Mouse (Mus musculus) intestine, embryonic 16.5 days (tissue): ENCODE results near the gene Aff1. TPM values are rescaled to one million over a fixed set of nuclear protein-coding genes. Genes with fewer than 3 reads are reported as not detected.

Experiments
- ATAC-seq: fragments of 200-750 bp; cut with Nextera tagmentation; 2 replicates; pipeline ENCODE4 v1.8.0; 2017; ENCODE audit warnings: moderate TSS enrichment, moderate library complexity
- H3K27ac ChIP-seq: fragments of 300-500 bp; sonication (generic); 2 replicates; pipeline ENCODE4 v1.5.1; 2014; ENCODE audit warnings: mild to moderate bottlenecking, low read length
- H3K27me3 ChIP-seq: fragments of 300-500 bp; sonication (generic); replicated peaks from 2 replicates; pipeline ENCODE4 v1.6.1; 2014; ENCODE audit warnings: low read length, control low read depth, mixed read lengths; ENCODE audit not compliant: control insufficient read depth, insufficient read depth
- H3K36me3 ChIP-seq: fragments of 300-500 bp; sonication (generic); 2 replicates; pipeline ENCODE4 v1.6.1; 2014; ENCODE audit warnings: low read length, control low read depth; ENCODE audit not compliant: control insufficient read depth, insufficient read depth
- H3K4me1 ChIP-seq: fragments of 300-500 bp; sonication (generic); 2 replicates; pipeline ENCODE4 v1.6.1; 2014; ENCODE audit warnings: low read length, control low read depth, mixed read lengths; ENCODE audit not compliant: control insufficient read depth, insufficient read depth
- H3K4me2 ChIP-seq: fragments of 300-500 bp; sonication (generic); 2 replicates; pipeline ENCODE4 v1.6.1; 2014; ENCODE audit warnings: low read depth, low read length, control low read depth
- H3K4me3 ChIP-seq: fragments of 300-500 bp; sonication (generic); 2 replicates; pipeline ENCODE4 v1.5.1; 2014; ENCODE audit warnings: mild to moderate bottlenecking, low read length
- H3K9ac ChIP-seq: fragments of 300-500 bp; sonication (generic); 2 replicates; pipeline ENCODE4 v1.6.1; 2014; ENCODE audit warnings: low read depth, low read length
- H3K9me3 ChIP-seq: fragments of 300-500 bp; sonication (generic); 2 replicates; pipeline ENCODE4 v1.6.1; 2016; ENCODE audit warnings: low read length, control low read depth; ENCODE audit not compliant: control insufficient read depth
- WGBS: fragments of 180-500 bp; shearing (Covaris S2); extraction: QIAGEN DNeasy Blood & Tissue Kit; methylation state at CpG from one replicate; pipeline ENCODE4 v1.1.7; 2014; 5-methylcytosine and 5-hydroxymethylcytosine counted together
- polyA plus RNA-seq: library from polyadenylated mRNA; unstranded; fragments of >200 nt; fragmentation: Nextera tagmentation; extraction: Ambion mirVana; gene quantifications from 2 replicates; pipeline ENCODE4 v1.2.1, GENCODE M21; 2015

The Aff1 gene
- polyA plus RNA-seq, 1 experiment from 2014 or later, result 3.9 TPM

DNA sequence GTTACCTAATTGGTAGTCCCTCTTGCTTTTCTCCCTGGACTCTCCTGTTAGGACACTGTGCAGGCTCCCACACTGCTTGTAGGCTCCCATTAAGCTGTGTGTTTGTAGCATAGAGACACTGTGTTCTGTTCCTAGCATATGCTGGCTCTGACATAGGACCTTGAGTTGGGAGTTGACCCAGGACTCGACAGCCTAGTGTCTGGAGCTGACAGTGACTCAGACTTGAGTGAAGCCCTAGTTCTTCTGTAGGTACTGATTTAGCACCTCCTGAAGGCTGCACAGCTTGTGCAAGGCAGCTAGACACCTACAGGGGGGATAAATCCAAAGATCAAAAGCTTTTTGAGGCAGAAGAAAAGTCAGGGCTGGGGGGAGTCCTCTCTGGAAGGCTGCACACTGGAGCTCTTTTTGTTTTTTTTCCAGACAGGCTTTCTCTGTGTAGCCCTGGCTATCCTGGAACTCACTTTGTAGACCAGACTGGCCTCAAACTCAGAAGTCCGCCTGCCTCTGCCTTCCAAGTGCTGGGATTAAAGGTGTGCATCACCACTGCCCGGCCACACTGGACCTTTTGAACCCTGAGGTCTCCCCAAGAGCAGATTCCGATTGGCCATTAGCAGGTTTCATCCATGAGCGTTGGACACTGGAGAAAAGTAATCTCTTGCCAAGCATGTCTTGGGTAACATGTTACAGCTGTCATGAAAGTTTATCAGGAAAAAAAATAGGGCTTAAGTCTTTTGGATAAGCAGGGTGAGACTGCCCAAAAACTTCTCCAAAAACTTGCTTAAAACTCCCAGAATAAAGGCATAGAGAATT is 48.1 kb downstream of the Aff1 start:
- H3K4me1 ChIP-seq, result no peaks in the 10 kb centered on the region
- H3K27me3 ChIP-seq, result no peaks in the 10 kb centered on the region
- H3K9ac ChIP-seq, result no peak overlapping the region
- WGBS, result 66% methylated on average over 5 of the region's 5 CpGs
- H3K9me3 ChIP-seq, result no peaks in the 10 kb centered on the region
- H3K4me2 ChIP-seq, result no peak overlapping the region
- ATAC-seq, result no peak
- no peak overlapping the region for H3K27ac ChIP-seq
- H3K4me3 ChIP-seq, result no peak overlapping the region
- H3K36me3 ChIP-seq, result no peaks in the 10 kb centered on the region

DNA sequence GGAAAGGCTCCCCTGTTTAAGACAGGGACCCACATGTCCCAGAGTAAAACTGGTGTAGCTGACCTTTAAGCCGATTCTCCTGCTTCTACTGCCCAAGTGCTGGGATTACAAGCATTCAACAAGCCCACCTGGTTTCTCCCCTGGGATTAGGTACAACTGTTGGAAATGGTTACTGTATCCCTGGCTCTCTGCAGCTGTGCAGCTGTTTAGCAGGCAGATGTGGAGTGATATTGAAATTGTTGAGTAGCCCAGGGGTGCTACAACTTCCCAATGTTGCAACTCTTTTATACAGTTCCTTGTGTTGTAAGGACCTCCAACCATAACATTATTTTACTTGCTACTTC is 48.7 kb downstream of the Aff1 start:
- Histone ChIP-seq H3K36me3 (no peaks in the 10 kb centered on the region), H3K4me3 (no peak overlapping the region), H3K9me3 (no peaks in the 10 kb centered on the region), H3K4me2 (no peak overlapping the region), H3K4me1 (no peaks in the 10 kb centered on the region), H3K27ac (no peak overlapping the region), H3K9ac (no peak overlapping the region), H3K27me3 (no peaks in the 10 kb centered on the region)
- ATAC-seq, result no peak
- 82% methylated on average over 1 of the region's 1 CpGs for WGBS

DNA sequence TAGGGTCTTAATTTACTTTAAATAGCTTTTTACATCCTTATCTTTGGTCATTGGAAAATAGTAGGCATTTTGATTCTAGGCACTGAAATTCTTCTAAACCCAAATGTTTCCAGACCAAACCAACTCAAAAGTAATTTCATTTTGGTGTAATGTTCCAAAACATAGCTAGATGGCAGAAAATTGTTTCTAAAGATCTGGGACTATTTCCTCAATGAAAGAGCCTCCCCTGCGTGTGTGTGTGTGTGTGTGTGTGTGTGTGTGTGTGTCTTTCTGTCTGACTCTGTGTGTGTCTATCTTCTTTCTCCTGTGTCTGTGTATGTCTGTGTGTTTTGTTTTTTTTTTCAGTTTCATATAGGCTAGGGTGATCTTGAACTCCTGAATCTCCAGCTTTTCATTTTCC is 49.3 kb downstream of the Aff1 start:
- no peaks in the 10 kb centered on the region for H3K4me1 ChIP-seq
- no peak overlapping the region for H3K27ac ChIP-seq
- no peak overlapping the region for H3K4me3 ChIP-seq
- no peaks in the 10 kb centered on the region for H3K9me3 ChIP-seq
- H3K36me3 ChIP-seq, result no peaks in the 10 kb centered on the region
- H3K9ac ChIP-seq, result no peak overlapping the region
- ATAC-seq, result no peak
- 61% methylated on average over 1 of the region's 1 CpGs for WGBS
- no peaks in the 10 kb centered on the region for H3K27me3 ChIP-seq
- no peak overlapping the region for H3K4me2 ChIP-seq

DNA sequence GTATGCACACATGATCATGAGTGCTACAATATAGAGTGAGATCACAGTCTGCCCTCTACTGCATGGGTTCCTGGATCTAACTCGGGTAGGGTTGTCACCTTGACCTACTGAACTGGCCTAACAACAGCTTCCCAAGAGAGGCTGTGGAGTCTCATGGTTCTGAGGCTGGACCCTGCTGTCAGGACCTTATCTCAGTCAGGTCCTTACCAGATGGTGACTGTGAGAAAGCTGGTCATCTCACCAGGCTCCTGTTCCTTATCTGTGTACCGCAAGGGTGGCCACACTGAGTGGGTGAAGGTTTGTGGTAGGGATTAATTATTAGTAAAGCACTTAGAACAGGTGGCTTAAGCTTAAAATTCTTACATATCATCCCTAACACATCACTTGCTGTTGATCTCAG is 49.8 kb downstream of the Aff1 start:
- ATAC-seq, result peak; percentile 68
- Histone ChIP-seq H3K9me3 (no peaks in the 10 kb centered on the region), H3K4me3 (no peak overlapping the region), H3K9ac (no peak overlapping the region), H3K4me1 (no peaks in the 10 kb centered on the region), H3K27me3 (no peaks in the 10 kb centered on the region), H3K4me2 (no peak overlapping the region), H3K36me3 (no peaks in the 10 kb centered on the region), H3K27ac (no peak overlapping the region)
- WGBS, result 77% methylated on average over 2 of the region's 2 CpGs

DNA sequence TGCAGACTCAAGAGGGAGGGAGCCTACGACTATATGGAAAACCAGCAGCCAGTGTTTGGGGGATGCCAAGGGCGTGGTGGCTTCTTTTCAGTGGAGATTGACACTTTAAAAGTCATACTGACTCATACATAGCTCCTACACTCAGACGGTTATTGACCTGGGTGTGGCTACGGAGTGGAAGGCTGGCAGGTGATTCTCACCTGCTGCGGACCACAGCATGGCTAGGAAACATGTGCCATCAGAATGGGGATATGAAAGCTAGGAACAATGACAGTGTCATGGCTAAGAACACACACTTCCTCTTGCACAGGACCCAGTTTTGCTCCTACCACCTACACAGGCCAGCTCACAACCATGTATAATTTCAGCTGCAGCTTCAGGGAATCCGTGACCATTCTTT is 52.4 kb downstream of the Aff1 start:
- Histone ChIP-seq H3K27ac (no peak overlapping the region), H3K9ac (no peak overlapping the region), H3K9me3 (no peaks in the 10 kb centered on the region), H3K4me3 (no peak overlapping the region), H3K4me2 (no peak overlapping the region), H3K27me3 (no peaks in the 10 kb centered on the region), H3K4me1 (no peaks in the 10 kb centered on the region), H3K36me3 (no peaks in the 10 kb centered on the region)
- peak; percentile 79 for ATAC-seq
- 56% methylated on average over 6 of the region's 6 CpGs for WGBS

DNA sequence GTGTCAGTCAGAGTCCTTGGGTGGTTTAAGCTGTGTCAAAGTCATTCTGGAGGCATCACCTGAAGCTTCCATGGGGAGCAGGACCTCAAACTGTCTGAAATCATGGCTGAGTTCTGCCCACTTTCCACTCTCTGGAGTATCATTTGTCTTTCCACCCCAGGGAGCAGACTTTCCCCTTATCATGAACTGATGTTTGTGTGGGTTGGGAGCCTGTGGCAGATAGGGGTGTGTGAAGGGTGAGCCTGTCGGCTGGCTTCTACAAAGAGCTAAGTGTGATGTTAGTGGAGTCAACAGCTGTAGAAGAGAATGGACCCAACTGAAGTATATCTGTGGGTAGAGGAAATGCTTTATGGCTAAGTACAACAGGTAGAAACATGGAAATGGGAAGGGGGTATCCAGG is 53.5 kb downstream of the Aff1 start:
- Histone ChIP-seq H3K27me3 (no peaks in the 10 kb centered on the region), H3K4me2 (no peak overlapping the region), H3K4me3 (no peak overlapping the region), H3K4me1 (no peaks in the 10 kb centered on the region), H3K9me3 (no peaks in the 10 kb centered on the region), H3K36me3 (no peaks in the 10 kb centered on the region), H3K9ac (no peak overlapping the region), H3K27ac (no peak overlapping the region)
- 94% methylated on average over 1 of the region's 1 CpGs for WGBS
- no peak for ATAC-seq

DNA sequence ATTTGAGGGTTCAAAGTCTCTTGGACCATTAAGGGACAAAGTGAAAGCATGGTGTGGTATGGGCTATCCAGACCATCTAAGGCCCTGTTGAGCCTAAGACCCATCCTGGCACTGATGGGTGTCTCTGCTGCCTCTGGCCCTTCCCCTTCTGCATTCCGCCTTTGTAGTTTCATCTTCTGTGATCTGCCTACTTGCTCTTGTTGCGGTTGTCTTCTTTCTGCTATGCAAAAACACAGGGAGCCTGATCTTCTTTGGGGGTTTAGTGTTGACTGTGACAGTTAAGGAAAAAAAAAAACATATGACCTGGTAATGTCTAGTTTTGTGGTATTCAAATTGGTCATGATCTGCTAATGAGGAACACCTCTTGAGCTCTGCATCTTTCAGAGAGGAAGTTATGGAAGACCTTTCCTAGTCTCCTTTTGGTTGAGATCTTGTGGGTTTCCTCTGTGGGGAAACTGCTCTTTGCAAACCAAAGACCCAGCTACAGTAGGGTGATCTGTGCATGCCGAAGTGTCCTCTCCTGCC is 54.4 kb downstream of the Aff1 start:
- Histone ChIP-seq H3K36me3 (no peaks in the 10 kb centered on the region), H3K4me1 (no peaks in the 10 kb centered on the region), H3K9me3 (no peaks in the 10 kb centered on the region), H3K27me3 (no peaks in the 10 kb centered on the region), H3K4me3 (no peak overlapping the region), H3K4me2 (no peak overlapping the region), H3K27ac (no peak overlapping the region), H3K9ac (no peak overlapping the region)
- 89% methylated on average over 3 of the region's 3 CpGs for WGBS
- no peak for ATAC-seq

DNA sequence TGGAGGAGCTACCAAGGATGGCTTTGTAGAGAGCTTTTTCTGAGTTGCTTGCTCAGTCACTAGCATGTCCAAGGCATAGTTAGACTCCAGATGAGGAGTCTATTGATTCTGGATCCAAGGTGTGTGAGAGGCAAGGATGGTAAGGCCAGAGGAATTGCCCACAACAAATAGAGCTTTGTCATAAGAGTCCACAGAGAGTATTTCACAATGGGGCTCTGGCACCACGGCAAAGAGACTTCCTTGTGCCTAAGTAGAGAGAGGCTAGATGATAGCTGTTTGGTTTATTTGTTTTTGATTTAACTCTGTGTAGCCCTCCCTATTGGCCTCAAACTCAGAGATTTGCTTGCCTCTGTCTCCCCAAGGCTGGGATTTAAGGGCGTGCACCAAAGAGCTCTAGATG is 54.9 kb downstream of the Aff1 start:
- no peaks in the 10 kb centered on the region for H3K9me3 ChIP-seq
- no peak for ATAC-seq
- 78% methylated on average over 2 of the region's 2 CpGs for whole genome bisulfite sequencing

DNA sequence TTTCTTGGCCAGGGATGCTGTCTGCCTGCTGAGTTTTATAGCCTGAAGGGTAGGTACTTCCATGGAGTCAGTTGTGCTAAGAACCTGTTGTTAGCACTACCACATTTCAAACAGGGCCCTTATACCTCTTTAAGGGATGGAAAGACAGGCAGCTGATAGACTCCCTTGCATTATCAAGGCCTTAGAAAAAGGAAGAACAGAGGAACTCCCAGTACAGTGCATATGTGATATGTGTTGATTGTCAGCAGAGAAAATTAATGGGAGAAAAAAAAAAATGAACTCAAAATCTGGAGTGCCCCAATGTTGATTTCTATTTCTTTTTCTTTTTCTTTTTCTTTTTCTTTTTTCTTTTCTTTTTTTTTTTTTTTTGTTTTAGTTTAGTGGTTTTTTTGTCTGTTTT is 56.2 kb downstream of the Aff1 start:
- no peaks in the 10 kb centered on the region for H3K9me3 ChIP-seq
- H3K4me3 ChIP-seq, result no peak overlapping the region
- ATAC-seq, result no peak
- no peak overlapping the region for H3K9ac ChIP-seq
- H3K4me1 ChIP-seq, result 0 out of 2 replicates have a peak, but pooled peaks cover 6% of the 10 kb centered on the region
- H3K27ac ChIP-seq, result no peak overlapping the region
- H3K27me3 ChIP-seq, result no peaks in the 10 kb centered on the region
- no peaks in the 10 kb centered on the region for H3K36me3 ChIP-seq
- H3K4me2 ChIP-seq, result no peak overlapping the region

More for the DNA sequence above, 54.9 kb downstream of the Aff1 start:
- H3K36me3 ChIP-seq, result no peaks in the 10 kb centered on the region
- no peak overlapping the region for H3K9ac ChIP-seq
- H3K4me2 ChIP-seq, result no peak overlapping the region
- H3K4me1 ChIP-seq, result no peaks in the 10 kb centered on the region
- H3K27me3 ChIP-seq, result no peaks in the 10 kb centered on the region
- H3K27ac ChIP-seq, result no peak overlapping the region
- H3K4me3 ChIP-seq, result no peak overlapping the region
